In the genomic region with DNA sequence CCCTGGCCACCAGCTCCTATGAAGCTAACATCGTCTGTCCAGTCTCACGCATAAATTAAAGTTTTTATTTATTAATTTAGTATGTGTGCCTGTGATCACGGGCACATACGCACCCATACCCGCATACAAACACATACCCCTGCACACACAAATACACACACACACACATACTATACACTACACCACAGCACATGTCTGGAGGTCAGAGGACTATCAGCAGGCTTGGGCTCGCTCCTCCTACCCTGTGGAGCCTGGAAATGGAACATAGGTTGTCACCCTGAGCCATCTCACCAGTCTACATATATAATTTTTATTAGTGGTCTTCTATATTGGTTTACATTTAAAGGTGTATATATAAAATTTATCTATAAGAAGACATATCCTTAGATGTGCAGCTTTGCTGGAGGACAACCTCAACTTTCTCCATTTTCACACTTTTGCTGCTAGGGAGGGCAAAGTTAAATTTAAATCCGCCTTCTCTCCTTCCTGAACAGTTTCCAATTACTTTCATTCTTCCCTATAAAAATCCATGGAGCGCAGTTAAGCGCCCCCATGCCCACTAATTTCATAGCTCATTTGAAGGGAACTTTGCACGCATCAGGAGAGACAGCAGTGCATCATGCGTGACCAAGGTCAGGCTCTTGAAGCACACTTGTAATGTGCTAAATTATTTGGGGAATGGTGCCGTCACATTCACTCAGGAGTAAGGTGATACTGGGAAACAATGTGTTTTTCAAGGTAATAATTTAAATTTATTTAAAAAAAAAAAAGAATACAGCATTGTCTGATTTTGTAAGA, we compare ENCODE assay signal across 16 mouse cellular contexts.
DNase-seq lines count a peak whose midpoint lies in the region; ATAC-seq and TF ChIP-seq lines count a peak whose summit lies in the region.
"Had no signal": no experiment of that assay in that cellular context is flagged by ENCODE, and none has a peak within 500 bp of the region (broad histone marks: within the 10 kb centered on the region; RNA-seq: fewer than 3 reads in every experiment).

No protein-coding gene starts in this region.

- H3K27me3 ChIP-seq in kidney, adult 2 months (replicated peaks; ENCODE audit: control insufficient read depth, insufficient read depth, low read length): no peaks in the 10 kb centered on the region
- no peaks in the 10 kb centered on the region for H3K27me3 ChIP-seq in kidney, embryonic 15.5 days
- H3K27me3 ChIP-seq: CH12.LX; embryonic facial prominence, embryonic 12.5 days; forebrain, embryonic 15.5 days; heart, embryonic 12.5 days; hindbrain, embryonic 15.5 days had no signal

- H3K4me3 ChIP-seq in kidney, adult 2 months (ENCODE audit: insufficient read depth, low read depth, low read length): no peak overlapping the region
- no peak overlapping the region for H3K4me3 ChIP-seq in kidney, embryonic 15.5 days (replicated peaks)
- H3K4me3 ChIP-seq: embryonic facial prominence, embryonic 12.5 days; forebrain, embryonic 15.5 days; heart, embryonic 12.5 days; hindbrain, embryonic 15.5 days had no signal

- H3K9ac ChIP-seq in kidney, embryonic 15.5 days: no peak overlapping the region
- H3K9ac ChIP-seq: embryonic facial prominence, embryonic 12.5 days; forebrain, embryonic 15.5 days; heart, embryonic 12.5 days; hindbrain, embryonic 15.5 days had no signal

- TF ChIP-seq POLR2A in kidney, adult 2 months (IDR thresholded peaks at IDR 0.05; ENCODE audit: low read depth, low read length): no peak

- no peaks in the 10 kb centered on the region for H3K9me3 ChIP-seq in kidney, embryonic 15.5 days (replicated peaks)
- H3K9me3 ChIP-seq: embryonic facial prominence, embryonic 12.5 days; forebrain, embryonic 15.5 days; hindbrain, embryonic 15.5 days had no signal

- ATAC-seq in kidney, embryonic 15.5 days (replicated peaks; ENCODE audit: low FRiP score): peak; percentile 79
- ATAC-seq: forebrain, embryonic 15.5 days had no signal

- no peak overlapping the region for H3K27ac ChIP-seq in kidney, adult 2 months (ENCODE audit: insufficient read depth, low read depth, low read length)
- H3K27ac ChIP-seq in kidney, embryonic 15.5 days: no peak overlapping the region
- H3K27ac ChIP-seq: embryonic facial prominence, embryonic 12.5 days; forebrain, embryonic 15.5 days; hindbrain, embryonic 15.5 days had no signal

- no peak overlapping the region for H3K4me2 ChIP-seq in kidney, embryonic 15.5 days
- H3K4me2 ChIP-seq: embryonic facial prominence, embryonic 12.5 days; forebrain, embryonic 15.5 days; heart, embryonic 12.5 days; hindbrain, embryonic 15.5 days had no signal

- TF ChIP-seq CTCF in kidney, adult 2 months (conservative IDR thresholded peaks at IDR 0.05; ENCODE audit: insufficient read depth, insufficient read length, low read depth, low read length): no peak

- peak; percentile 61 for DNase-seq in kidney, adult 2 months
- no peak for DNase-seq in kidney, postnatal 10 days
- DNase-seq in kidney, postnatal 36 days: peak; percentile 27 to 53
- DNase-seq in thymus, postnatal 14 days: no peak
- DNase-seq in urinary bladder, postnatal 25 days (ENCODE audit: low spot score): no peak
- DNase-seq: adrenal gland, adult 8-10 months; adrenal gland, postnatal 36 days; cerebellum, adult 8-10 months; cerebellum, postnatal 14 days; heart, postnatal 36 days had no signal

- no peaks in the 10 kb centered on the region; the same call in 1 of the 2 replicates for H3K36me3 ChIP-seq in kidney, adult 2 months (ENCODE audit: control insufficient read depth, insufficient read depth, low read length)
- H3K36me3 ChIP-seq in kidney, embryonic 15.5 days: peaks cover 7% of the 10 kb centered on the region; the same call in 1 of the 2 replicates
- H3K36me3 ChIP-seq: embryonic facial prominence, embryonic 12.5 days; forebrain, embryonic 15.5 days; heart, embryonic 12.5 days; hindbrain, embryonic 15.5 days had no signal

- peaks cover 10% of the 10 kb centered on the region for H3K4me1 ChIP-seq in kidney, adult 2 months (ENCODE audit: control insufficient read depth, insufficient read depth, low read length)
- H3K4me1 ChIP-seq in kidney, embryonic 15.5 days: peaks cover 11% of the 10 kb centered on the region
- H3K4me1 ChIP-seq: embryonic facial prominence, embryonic 12.5 days; forebrain, embryonic 15.5 days; heart, embryonic 12.5 days; hindbrain, embryonic 15.5 days had no signal

- WGBS in kidney, adult 2 months: 70% methylated on average over 12 of the region's 12 CpGs
- WGBS in kidney, embryonic 15.5 days: 70% methylated on average over 12 of the region's 12 CpGs

Comparison
In these comparisons a context has a peak if more than half of its experiments do, and no peak if none do; other contexts are left out.
1. DNase-seq: peak in kidney, adult 2 months (single experiment) and kidney, postnatal 36 days (2 of 2); none in kidney, postnatal 10 days (single experiment), thymus, postnatal 14 days (single experiment) and urinary bladder, postnatal 25 days (single experiment).